In genomic region chr2:56119368-56119767, GRCm38 (mm10) we compare ENCODE assay signal across 10 mouse cellular contexts.
A peak's percentile ranks its signal among the peaks of the same experiment; 100 is the strongest.
DNase-seq lines count a peak whose midpoint lies in the region; ATAC-seq and TF ChIP-seq lines count a peak whose summit lies in the region.
"Had no signal": no experiment of that assay in that cellular context is flagged by ENCODE, and none has a peak within 500 bp of the region (broad histone marks: within the 10 kb centered on the region; RNA-seq: fewer than 3 reads in every experiment).

No protein-coding gene starts in this region.

- peak; percentile 65 for TF ChIP-seq CTCF in hindbrain, postnatal 0 days (IDR thresholded peaks at IDR 0.05; ENCODE audit: low read depth)

- ATAC-seq in hindbrain, postnatal 0 days, result peak; percentile 56
- ATAC-seq in megakaryocyte, adult 5-6 weeks (ENCODE audit: poor library complexity, severe bottlenecking), result no peak

- no peak overlapping the region for H3K27ac ChIP-seq in hindbrain, postnatal 0 days
- H3K27ac ChIP-seq: embryonic facial prominence, embryonic 12.5 days; liver, embryonic 13.5 days had no signal

- H3K9me3 ChIP-seq in hindbrain, postnatal 0 days (ENCODE audit: low read length), result no peaks in the 10 kb centered on the region
- H3K9me3 ChIP-seq: embryonic facial prominence, embryonic 12.5 days; liver, embryonic 13.5 days had no signal

- 0 out of 2 replicates have a peak overlapping the region, but pooled peaks have one; percentile 5 for H3K4me2 ChIP-seq in hindbrain, postnatal 0 days (ENCODE audit: low read depth, low read length)
- H3K4me2 ChIP-seq: embryonic facial prominence, embryonic 12.5 days; liver, embryonic 13.5 days had no signal

- no peaks in the 10 kb centered on the region for H3K36me3 ChIP-seq in hindbrain, postnatal 0 days (ENCODE audit: insufficient read depth, low read length)
- H3K36me3 ChIP-seq: embryonic facial prominence, embryonic 12.5 days; liver, embryonic 13.5 days had no signal

- no peaks in the 10 kb centered on the region for H3K4me1 ChIP-seq in hindbrain, postnatal 0 days (ENCODE audit: insufficient read depth, low read length)
- H3K4me1 ChIP-seq: embryonic facial prominence, embryonic 12.5 days; liver, embryonic 13.5 days had no signal

- DNase-seq in layer of hippocampus, adult 11-12 months (ENCODE audit: low spot score), result peak; percentile 68
- DNase-seq in layer of hippocampus, postnatal 25 days (ENCODE audit: extremely low spot score in 1 of 2, low spot score in 1 of 2), result no peak
- DNase-seq in MEL-GATA-1-ER (ENCODE audit: extremely low read depth, low read depth), result peak; percentile 68
- DNase-seq in cerebellum, postnatal 14 days, result peak; percentile 48 to 74
- DNase-seq in hindbrain, postnatal 0 days (ENCODE audit: low spot score), result peak; percentile 90
- peak; percentile 3 for DNase-seq in right cerebral cortex, postnatal 25 days
- DNase-seq in ovary, postnatal 10 days (ENCODE audit: low spot score), result no peak
- DNase-seq: liver, embryonic 13.5 days had no signal

- 16% methylated on average over 6 of the region's 6 CpGs for WGBS in hindbrain, postnatal 0 days

- H3K4me3 ChIP-seq in hindbrain, postnatal 0 days (ENCODE audit: low read length), result no peak overlapping the region
- H3K4me3 ChIP-seq: embryonic facial prominence, embryonic 12.5 days; liver, embryonic 13.5 days had no signal

- no peak overlapping the region for H3K9ac ChIP-seq in hindbrain, postnatal 0 days (replicated peaks; ENCODE audit: low read length)
- H3K9ac ChIP-seq: embryonic facial prominence, embryonic 12.5 days; liver, embryonic 13.5 days had no signal

- H3K27me3 ChIP-seq in hindbrain, postnatal 0 days (ENCODE audit: insufficient read depth, low read length), result no peaks in the 10 kb centered on the region
- H3K27me3 ChIP-seq: embryonic facial prominence, embryonic 12.5 days; liver, embryonic 13.5 days had no signal

Comparison
In these comparisons a context has a peak if more than half of its experiments do, and no peak if none do; other contexts are left out.
1. DNase-seq: peak in layer of hippocampus, adult 11-12 months (single experiment), MEL-GATA-1-ER (single experiment), cerebellum, postnatal 14 days (2 of 2), hindbrain, postnatal 0 days (single experiment) and right cerebral cortex, postnatal 25 days (single experiment); none in layer of hippocampus, postnatal 25 days (0 of 2) and ovary, postnatal 10 days (single experiment).